Mouse (Mus musculus) kidney, postnatal 0 days (tissue): Measurements from ENCODE around the gene Syt9. TPM values are rescaled to one million over a fixed set of nuclear protein-coding genes. Genes with fewer than 3 reads are reported as not detected.

Experiments used
- ATAC-seq: fragments of 200-750 bp; cut with Nextera tagmentation; replicated peaks from 2 replicates; pipeline ENCODE4 v1.8.0; 2017; ENCODE audit warnings: low read depth, moderate number of reproducible peaks, moderate TSS enrichment, moderate library complexity; ENCODE audit not compliant: low FRiP score
- DNase-seq: peaks from one replicate; pipeline ENCODE4 v3.0.0-alpha.2; 2016; ENCODE audit warnings: low spot score
- H3K27ac ChIP-seq: fragments of 300-500 bp; sonication (generic); 2 replicates; pipeline ENCODE4 v1.5.1; 2014; ENCODE audit warnings: mild to moderate bottlenecking
- H3K27me3 ChIP-seq: fragments of 300-500 bp; sonication (generic); 2 replicates; pipeline ENCODE4 v1.6.1; 2014; ENCODE audit warnings: low read length, mixed read lengths; ENCODE audit not compliant: insufficient read depth
- H3K36me3 ChIP-seq: fragments of 300-500 bp; sonication (generic); 2 replicates; pipeline ENCODE4 v1.6.1; 2014; ENCODE audit warnings: low read length, mixed read lengths; ENCODE audit not compliant: insufficient read depth
- H3K4me1 ChIP-seq: fragments of 300-500 bp; sonication (generic); replicated peaks from 2 replicates; pipeline ENCODE4 v1.6.1; 2014; ENCODE audit warnings: antibody characterized with exemption, low read length, mixed read lengths; ENCODE audit not compliant: insufficient read depth
- H3K4me2 ChIP-seq: fragments of 300-500 bp; sonication (generic); 2 replicates; pipeline ENCODE4 v1.6.1; 2014; ENCODE audit warnings: mild to moderate bottlenecking, low read length, moderate library complexity, mixed read lengths
- H3K4me3 ChIP-seq: fragments of 300-500 bp; sonication (generic); replicated peaks from 2 replicates; pipeline ENCODE4 v1.5.1; 2014; ENCODE audit warnings: low read depth, low read length
- H3K9ac ChIP-seq: fragments of 300-500 bp; sonication (generic); 2 replicates; pipeline ENCODE4 v1.6.1; 2014; ENCODE audit warnings: low read depth, low read length
- H3K9me3 ChIP-seq: fragments of 300-500 bp; sonication (generic); replicated peaks from 2 replicates; pipeline ENCODE4 v1.6.1; 2016; ENCODE audit warnings: low read length, inconsistent platforms, mixed read lengths
- CTCF ChIP-seq: IDR thresholded peaks from 2 replicates; pipeline ENCODE4 v1.5.1; 2016; ENCODE audit warnings: antibody characterized with exemption, low read depth, mild to moderate bottlenecking, moderate library complexity
- WGBS: fragments of 180-500 bp; shearing (Covaris S2); extraction: QIAGEN DNeasy Blood & Tissue Kit; methylation state at CpG from one replicate; pipeline ENCODE4 v1.1.7; 2014; 5-methylcytosine and 5-hydroxymethylcytosine counted together
- polyA plus RNA-seq: library from polyadenylated mRNA; unstranded; fragments of >200 nt; fragmentation: Nextera tagmentation; extraction: Ambion mirVana; gene quantifications from 2 replicates; pipeline ENCODE4 v1.2.1, GENCODE M21; 2015

The Syt9 gene
- polyA plus RNA-seq, 1 experiment from 2014 or later, result 3.2 TPM

DNA sequence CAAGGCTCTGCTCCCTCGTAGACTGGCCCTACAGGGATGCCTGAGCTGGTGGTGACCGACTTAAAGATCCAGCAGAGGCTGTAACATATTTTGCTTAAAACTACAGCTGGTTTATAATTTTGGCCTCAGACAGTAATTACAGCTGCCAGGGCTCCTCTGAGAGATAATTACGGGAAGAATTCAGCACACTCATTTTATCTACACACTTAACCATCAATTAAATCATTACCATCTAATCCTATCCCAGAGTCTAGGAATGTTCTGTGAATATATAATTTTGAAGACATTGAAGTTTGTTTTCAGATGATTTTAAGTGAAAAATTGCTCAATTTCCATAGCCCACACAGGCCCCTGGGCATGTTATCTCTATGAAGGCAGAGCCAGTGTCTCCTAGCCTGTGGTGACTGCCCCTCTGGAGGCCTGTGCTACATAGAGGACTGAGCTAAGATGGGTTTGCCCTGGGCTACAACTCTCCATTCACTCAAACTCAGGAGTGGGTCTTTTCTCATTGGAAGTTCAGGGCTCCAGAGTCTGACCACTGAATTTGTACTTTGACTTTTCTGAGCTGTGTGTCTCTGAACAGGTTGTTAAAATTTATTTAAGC is 157.7 kb downstream of the Syt9 start:
- DNase-seq (no peak), ATAC-seq (no peak)
- no peaks in the 10 kb centered on the region for H3K27me3 ChIP-seq
- H3K9ac ChIP-seq, result no peak overlapping the region
- TF ChIP-seq CTCF, result no peak
- no peaks in the 10 kb centered on the region for H3K9me3 ChIP-seq
- no peaks in the 10 kb centered on the region for H3K36me3 ChIP-seq
- H3K4me3 ChIP-seq, result no peak overlapping the region
- WGBS, result 73% methylated on average over 3 of the region's 3 CpGs
- no peak overlapping the region for H3K4me2 ChIP-seq
- no peak overlapping the region for H3K27ac ChIP-seq
- H3K4me1 ChIP-seq, result no peaks in the 10 kb centered on the region

DNA sequence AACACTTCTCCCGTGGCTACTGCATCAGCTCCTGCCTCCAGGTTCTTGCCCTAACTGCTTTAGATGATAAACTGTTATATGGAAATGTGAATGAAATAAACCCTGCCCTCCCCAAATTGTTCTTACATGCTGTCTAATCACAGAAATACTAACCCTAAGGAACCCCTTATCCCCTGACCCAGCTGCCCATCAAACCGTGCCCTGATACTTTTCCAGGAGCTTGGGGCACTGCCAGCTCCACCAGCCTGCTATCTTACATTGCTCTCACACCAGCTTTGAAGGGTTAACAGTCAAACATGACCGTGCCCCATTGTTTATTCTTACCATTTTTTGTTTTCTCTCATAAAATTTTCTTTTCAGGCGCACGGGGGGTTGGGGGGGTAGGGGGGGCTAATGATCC is 158.8 kb downstream of the Syt9 start:
- ATAC-seq (no peak), DNase-seq (no peak)
- Histone ChIP-seq H3K4me1 (no peaks in the 10 kb centered on the region), H3K9ac (no peak overlapping the region), H3K27ac (no peak overlapping the region), H3K9me3 (no peaks in the 10 kb centered on the region), H3K4me3 (no peak overlapping the region), H3K36me3 (no peaks in the 10 kb centered on the region), H3K4me2 (no peak overlapping the region), H3K27me3 (no peaks in the 10 kb centered on the region)
- no peak for TF ChIP-seq CTCF
- 56% methylated on average over 5 of the region's 5 CpGs for WGBS

DNA sequence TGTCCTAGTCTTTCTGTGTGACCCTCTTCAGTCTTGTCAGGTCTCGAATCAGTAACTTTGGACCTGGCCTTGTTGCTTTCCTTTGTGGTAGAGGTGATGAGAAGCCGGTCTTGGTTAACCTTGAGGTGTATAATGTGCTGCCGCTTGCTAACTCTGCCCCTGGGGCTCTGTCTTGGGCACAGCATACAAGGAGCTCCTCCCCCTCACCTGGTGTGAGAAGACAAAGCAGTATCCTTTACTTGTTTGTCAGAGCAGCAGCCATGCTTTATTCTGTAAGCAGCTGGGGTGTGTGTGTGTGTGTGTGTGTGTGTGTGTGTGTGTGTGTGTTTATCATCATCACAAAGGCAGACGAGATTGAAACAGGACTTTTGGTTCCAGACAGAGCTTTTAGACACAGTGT is 164.8 kb downstream of the Syt9 start:
- no peaks in the 10 kb centered on the region for H3K27me3 ChIP-seq
- no peak for TF ChIP-seq CTCF
- H3K9ac ChIP-seq, result no peak overlapping the region
- ATAC-seq, result no peak
- no peaks in the 10 kb centered on the region for H3K36me3 ChIP-seq
- WGBS, result 86% methylated on average over 4 of the region's 4 CpGs
- no peak for DNase-seq
- H3K4me1 ChIP-seq, result no peaks in the 10 kb centered on the region
- H3K4me2 ChIP-seq, result no peak overlapping the region
- H3K9me3 ChIP-seq, result no peaks in the 10 kb centered on the region
- H3K4me3 ChIP-seq, result no peak overlapping the region
- H3K27ac ChIP-seq, result no peak overlapping the region

DNA sequence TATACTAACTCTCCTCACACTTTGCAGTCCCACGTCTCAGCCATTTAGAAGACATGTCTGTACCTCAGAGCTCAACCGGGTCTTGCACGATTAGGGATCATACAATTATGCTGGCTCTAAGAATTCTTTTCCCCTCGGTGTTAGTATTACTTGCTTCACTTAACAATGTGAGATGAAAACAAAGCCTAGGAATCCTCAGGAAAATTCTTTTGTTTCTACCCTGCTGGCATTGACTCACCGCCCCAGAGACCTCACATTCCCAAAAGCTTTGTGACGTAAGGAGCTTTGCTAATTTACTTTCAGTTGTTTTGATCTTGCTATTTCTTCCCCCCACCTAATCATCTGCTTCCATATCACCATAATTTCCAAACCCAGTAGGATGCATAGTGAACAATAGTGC is 166.0 kb downstream of the Syt9 start:
- no peak for TF ChIP-seq CTCF
- no peaks in the 10 kb centered on the region for H3K27me3 ChIP-seq
- H3K9me3 ChIP-seq, result no peaks in the 10 kb centered on the region
- no peak overlapping the region for H3K4me2 ChIP-seq
- no peak overlapping the region for H3K9ac ChIP-seq
- 77% methylated on average over 6 of the region's 6 CpGs for WGBS
- H3K4me1 ChIP-seq, result no peaks in the 10 kb centered on the region
- H3K4me3 ChIP-seq, result no peak overlapping the region
- H3K36me3 ChIP-seq, result no peaks in the 10 kb centered on the region
- DNase-seq (no peak), ATAC-seq (no peak)
- H3K27ac ChIP-seq, result no peak overlapping the region

DNA sequence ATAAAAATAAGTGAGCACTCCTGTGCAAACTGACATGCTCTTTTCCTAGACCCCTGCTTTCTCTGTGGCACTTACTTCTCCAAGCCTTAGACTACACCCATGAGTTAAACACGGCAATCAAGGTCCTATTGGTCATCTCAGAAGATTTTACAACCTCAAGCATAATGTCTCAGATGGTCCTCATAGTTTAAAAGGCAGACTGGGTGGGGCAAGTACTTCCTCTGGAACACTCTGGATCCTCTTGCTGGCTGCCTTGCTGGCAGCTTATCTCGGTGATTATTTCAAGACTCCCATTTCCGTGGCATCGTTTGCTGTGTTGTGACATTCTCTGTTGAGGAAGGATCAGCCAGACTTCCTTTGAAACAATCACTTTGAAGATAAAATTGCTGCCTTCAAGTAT is 169.5 kb downstream of the Syt9 start:
- TF ChIP-seq CTCF, result no peak
- 30% methylated on average over 4 of the region's 4 CpGs for WGBS
- Histone ChIP-seq H3K27ac (no peak overlapping the region), H3K27me3 (no peaks in the 10 kb centered on the region), H3K4me1 (no peaks in the 10 kb centered on the region), H3K9me3 (no peaks in the 10 kb centered on the region), H3K4me3 (no peak overlapping the region), H3K4me2 (no peak overlapping the region), H3K36me3 (no peaks in the 10 kb centered on the region), H3K9ac (no peak overlapping the region)
- no peak for DNase-seq
- ATAC-seq, result no peak

DNA sequence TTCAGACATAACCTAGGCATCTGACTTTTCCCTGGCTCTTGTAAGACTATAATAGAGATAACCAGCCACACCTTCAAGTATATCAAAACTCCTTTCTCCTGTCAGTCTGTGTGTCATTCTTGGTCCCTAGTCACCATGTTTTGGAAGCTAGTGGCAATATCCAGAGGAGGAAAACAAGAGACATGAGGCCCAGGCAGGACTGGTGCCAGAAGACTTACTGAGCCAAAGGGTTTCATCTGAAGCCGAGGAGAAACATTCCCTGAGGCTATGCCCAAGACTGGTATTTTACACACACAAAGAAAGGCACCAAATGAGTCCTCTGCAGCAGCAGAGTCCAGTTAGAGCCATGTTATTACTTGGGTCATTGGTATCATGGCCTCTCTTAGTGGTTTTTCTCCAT is 174.5 kb downstream of the Syt9 start:
- no peaks in the 10 kb centered on the region for H3K4me1 ChIP-seq
- ATAC-seq (no peak), DNase-seq (no peak)
- H3K9ac ChIP-seq, result no peak overlapping the region
- no peak overlapping the region for H3K4me3 ChIP-seq
- TF ChIP-seq CTCF, result no peak
- no peak overlapping the region for H3K4me2 ChIP-seq
- no peak overlapping the region for H3K27ac ChIP-seq
- no peaks in the 10 kb centered on the region for H3K36me3 ChIP-seq
- no peaks in the 10 kb centered on the region for H3K27me3 ChIP-seq
- 71% methylated on average over 1 of the region's 1 CpGs for WGBS
- no peaks in the 10 kb centered on the region for H3K9me3 ChIP-seq

DNA sequence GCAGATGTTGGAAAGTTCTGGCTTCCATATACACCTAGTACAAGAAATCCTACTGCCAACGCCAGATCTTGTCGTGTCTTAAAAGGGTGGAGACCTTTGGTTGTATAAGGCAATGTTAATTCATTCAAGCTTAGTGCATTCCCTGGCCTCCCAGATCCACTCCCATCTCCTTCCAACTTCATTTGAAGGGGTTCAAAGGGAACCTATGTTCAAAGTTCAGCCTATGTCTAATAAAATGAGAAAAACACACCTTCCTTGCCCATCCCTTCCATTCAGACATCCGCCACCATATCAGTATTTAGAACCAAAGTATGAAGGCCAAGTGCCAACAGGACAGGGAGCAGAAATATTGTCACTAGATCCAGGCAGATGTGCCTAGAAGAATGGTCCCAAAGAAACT is 177.3 kb downstream of the Syt9 start:
- H3K9me3 ChIP-seq, result no peaks in the 10 kb centered on the region
- H3K27me3 ChIP-seq, result no peaks in the 10 kb centered on the region
- WGBS, result 89% methylated on average over 3 of the region's 3 CpGs
- no peak overlapping the region for H3K9ac ChIP-seq
- no peaks in the 10 kb centered on the region for H3K36me3 ChIP-seq
- H3K4me1 ChIP-seq, result no peaks in the 10 kb centered on the region
- no peak for ATAC-seq
- no peak overlapping the region for H3K4me2 ChIP-seq
- H3K27ac ChIP-seq, result no peak overlapping the region
- DNase-seq, result no peak
- no peak for TF ChIP-seq CTCF
- H3K4me3 ChIP-seq, result no peak overlapping the region
